Mouse (Mus musculus): ENCODE results near the gene Dqx1.

DNA sequence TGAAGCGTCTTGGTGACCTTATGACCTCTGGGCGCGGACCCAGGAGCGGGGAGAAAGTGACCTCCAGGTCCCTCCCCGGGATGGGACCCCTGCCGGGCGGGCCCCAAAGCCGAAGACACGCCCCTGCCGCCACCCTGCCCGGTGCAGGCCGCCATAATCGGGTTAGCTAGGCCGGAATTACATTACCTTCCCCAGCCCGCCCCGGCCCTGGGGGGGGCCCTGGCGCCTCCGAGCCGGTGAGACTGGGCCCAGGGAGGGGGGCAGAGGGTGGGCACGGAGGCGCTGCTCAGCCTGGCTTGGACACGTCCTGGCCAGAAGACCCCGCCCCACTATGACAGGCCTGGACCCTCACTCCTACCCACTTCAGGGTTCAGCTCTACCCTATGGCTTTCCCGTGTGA lies 13.6 kb downstream of the Dqx1 start:
- no peak for TF ChIP-seq CTCF (IDR thresholded peaks at IDR 0.05; ENCODE audit: borderline replicate concordance, insufficient read depth, low read length)
- TF ChIP-seq POLR2A (IDR thresholded peaks at IDR 0.05; ENCODE audit: low read depth, low read length), result no peak
